Mouse (Mus musculus): ENCODE measurements around the gene Immp2l. TPM values are rescaled to one million over a fixed set of nuclear protein-coding genes. Genes with fewer than 3 reads are reported as not detected.
A peak's percentile ranks its signal among the peaks of the same experiment; 100 is the strongest.

The Immp2l gene
- total RNA-seq, 2 experiments from 2014 or later, result 7.3 to 9.7 TPM

- DNase-seq, result no peak
These were observed 412.5 kb downstream of the Immp2l start for GRCm38 (mm10) chr12:41436206-41436985.

- peak; percentile 14 for DNase-seq
These were observed 414.6 kb downstream of the Immp2l start for GRCm38 (mm10) chr12:41438446-41438845.

DNA sequence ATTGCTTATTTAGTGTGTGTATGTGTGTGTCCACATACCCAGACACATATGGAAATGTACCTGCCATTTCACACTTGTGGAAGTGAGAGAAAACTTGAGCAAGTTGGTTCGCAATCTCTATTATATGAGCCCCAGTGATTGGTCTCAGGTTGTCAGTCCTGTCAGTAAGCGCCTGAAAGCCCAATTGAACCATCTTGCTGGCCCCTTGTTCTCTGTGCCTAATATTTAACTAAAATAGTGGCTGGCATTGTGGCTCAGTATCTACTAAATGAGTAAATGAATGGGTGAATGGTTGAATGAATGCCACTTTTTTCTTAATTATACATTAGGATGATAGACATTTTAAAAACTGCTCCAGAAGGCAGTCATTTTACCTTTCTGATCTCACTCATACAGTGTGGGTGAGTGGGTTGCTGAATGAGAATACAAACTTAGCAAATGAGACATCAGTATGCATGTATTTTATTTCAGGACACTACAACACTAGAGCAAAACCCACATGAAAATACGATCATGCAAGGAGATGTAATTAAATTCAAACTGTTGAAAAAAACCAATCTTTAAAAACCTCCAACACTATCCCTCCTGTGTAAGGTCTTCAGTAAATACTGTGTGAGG lies 444.6 kb downstream of the Immp2l start:
- no peak for DNase-seq

DNA sequence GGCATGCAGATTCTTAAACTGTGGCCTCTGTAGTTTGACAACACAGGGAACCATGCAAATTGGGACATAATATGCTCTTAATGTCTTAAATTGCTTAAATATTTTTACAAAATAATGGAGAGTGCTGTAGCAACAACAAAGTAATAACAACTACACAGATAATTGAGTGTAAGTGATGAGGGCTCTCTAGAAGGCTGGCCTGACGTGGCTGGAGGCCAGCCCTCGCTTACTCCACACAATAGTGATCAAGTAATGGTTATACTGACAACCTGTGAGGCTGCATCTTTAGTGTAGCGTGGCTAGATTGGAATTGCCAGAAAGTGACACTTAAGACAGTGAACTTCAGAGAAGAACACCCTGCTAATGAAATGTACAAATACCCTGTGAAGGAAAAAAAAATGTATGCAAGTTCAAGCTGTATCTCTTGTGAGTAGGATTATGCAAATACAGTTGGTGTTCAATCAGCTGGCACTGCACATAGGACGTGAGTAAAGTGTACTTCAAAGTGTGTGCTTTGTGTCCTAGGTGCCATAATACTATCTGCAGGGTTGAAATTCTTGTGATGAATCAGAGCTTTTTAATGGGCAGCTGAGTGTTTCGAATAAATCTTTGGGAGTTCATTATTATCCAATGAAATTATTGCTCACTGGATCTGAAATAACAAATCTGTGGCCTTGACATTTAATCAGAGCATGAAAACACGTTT lies 445.4 kb downstream of the Immp2l start:
- no peak for DNase-seq

DNA sequence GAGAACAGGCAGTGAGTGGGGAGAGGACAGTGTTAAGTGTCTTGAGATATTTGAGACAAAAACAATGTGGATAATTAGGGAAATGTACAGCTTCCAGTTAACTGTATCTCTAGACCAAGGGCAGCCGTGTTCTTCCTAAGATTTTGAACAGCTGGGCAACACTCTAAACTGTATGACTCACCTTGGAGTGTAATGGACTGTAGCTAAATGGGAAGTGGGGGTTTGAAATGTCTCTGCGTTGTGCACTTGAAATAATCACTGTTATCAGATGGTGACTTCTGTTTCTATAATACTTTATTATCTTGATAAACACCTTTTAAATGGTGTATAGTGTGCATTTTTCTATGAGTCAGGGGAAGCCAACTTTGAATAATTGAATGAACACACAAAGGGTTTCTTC lies 457.6 kb downstream of the Immp2l start:
- no peak for DNase-seq

GRCm38 (mm10) chr12:41483091-41483592 lies 459.3 kb downstream of the Immp2l start:
- no peak for DNase-seq

DNA sequence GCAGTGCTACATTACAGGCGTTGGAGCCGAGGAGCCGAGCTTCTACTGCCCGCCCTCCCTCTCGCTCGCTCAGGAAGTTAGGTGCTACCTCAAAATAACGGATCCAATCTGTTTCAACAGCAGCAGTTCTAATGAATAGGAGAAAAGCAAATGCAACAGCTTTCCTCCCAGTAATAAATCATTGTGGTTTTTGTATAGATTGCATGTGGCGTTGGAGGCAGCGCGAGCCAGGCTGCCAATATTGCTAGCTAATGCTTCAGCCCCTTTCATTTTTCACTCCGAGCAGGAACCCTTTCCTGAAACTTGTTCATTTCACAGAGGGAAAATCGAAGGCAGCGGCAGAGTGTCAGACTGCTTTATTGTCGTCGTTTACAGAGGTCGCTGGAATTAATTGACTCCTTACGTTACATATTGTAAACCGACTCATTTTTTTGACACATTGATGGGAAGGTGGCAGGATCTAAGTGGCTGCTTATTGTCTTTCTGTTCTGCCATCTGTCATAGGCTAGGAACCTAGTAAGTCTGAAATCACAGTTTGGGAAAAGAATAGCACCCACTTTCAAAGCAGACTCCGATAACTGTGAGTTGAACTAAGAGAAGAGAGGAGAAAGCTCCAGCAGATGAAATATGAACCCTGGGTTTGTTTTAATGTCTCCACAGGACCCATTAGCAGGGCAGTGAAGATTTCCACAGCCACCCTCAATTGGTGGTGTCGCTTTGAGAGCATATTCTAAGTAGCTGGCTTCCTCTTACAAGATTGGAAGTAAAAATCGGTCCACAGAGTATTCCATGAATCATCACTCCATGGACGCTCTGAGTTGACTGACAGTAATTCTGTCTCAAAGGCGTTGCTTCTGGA lies 459.9 kb downstream of the Immp2l start:
- no peak for DNase-seq

DNA sequence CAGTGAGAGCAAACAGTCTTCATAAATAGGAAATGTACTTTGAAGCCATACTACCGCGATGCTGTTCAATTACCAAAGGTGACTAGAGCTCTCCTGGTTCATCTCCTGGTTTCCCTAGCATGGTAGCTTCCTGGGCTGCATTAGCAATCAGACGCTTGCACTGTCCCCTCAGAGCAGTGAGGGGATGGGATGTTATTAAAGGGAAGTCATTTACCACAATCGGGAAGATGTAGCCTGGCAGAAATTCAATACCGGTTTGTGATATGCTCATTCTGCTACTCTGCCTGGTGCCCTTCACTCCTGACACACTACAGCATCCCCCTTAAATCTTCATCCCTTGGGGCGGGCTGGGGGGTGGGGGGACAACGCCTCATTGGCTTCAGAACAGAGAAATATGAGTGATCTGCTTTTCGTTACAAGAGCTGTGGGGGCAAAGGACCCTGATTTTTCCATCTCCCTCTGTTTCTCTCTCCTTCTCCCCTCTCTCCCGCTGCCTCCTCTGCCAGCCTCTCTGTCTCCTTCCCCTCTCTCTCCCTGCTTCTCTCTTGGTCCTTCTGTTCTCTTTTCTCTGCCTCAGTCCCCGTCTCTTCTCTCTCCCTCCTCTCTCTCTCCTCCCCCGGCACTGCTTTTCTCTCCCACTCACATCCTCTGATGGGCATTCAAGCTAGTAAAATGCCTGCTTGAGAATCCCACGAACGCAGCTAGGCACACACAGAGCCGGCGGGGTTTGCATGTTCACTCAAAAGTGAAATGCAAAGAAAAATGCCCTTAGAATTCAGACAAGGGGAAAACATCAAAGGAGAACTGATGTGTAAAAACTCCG lies 461.0 kb downstream of the Immp2l start:
- no peak for DNase-seq

DNA sequence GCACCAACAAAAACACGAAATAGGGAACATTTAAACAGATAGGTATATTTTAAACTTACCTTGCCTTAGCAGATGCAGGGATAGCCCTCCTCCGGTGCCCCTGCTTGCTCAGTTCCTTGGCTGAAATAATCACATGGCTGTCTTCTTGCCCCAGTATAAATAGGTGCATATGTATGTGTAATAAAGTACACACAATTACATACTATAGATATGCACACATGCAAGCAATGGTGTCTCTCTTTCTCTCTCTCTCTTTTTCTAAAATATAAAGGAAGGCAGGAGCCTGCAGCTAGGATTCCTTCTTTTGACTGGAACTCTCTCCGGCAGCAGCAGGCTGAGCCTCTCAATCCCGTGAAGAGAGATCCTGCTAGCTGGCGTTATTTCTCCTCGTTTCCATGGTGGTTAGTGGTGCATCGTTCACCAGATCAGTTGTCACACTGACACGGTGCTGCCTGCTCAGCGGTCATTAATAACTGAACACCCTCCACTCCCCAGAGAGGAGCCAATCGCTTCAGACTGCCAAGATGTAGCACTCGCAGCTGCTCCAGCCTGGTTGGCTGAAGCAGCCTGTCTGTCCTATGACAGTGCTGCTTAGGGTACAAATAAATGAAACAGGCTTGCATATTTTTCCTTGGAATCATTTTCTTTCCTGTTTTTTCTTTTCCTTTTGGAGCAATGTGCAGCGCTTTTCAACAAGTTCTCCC lies 461.8 kb downstream of the Immp2l start:
- DNase-seq, result peak; percentile 59

DNA sequence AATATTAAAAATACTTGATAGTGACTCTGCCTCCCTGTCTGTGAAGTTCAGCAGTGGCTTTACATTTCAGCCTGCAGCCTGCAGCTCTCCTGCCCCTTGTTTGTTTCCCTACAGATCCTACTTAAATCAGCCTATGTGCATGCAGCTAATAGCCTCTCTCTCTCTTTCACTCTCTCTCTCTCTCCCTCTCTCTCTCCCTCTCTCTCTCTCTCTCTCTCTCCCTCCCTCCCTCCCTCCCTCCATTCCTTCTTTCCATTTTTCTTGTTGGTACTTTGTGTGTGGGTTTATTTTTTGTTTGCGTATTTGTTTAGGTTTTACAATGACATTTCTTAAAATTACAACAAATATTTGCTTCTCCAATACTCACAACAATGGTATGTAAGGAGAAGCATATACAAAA lies 462.4 kb downstream of the Immp2l start, which contains the start of gene Lrrn3:
Gene Lrrn3 (minus strand): TSS at position 101 of the 400 bp plus-strand sequence.
- no peak for DNase-seq

- DNase-seq, result no peak
These were observed 463.1 kb downstream of the Immp2l start for GRCm38 (mm10) chr12:41487005-41487404.

DNA sequence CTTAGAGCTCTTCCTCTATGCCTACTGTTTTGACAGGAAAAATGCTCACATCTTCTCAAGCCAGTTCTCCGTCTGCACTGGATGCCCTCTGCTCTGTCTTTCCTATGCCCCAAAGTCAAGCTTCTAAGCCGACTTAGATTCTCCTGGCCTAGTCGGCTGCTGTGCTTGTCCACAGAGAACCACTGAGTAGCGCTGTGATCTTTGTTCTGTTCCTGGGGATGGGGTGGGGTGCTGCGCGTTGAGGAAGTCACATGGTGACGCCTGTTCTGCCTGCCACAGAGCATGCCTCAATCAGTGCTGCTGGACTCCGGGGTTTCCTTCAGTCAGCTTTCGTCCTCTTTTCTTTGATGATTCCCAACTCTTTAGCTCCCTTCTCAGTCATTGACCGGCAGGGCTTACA lies 470.7 kb downstream of the Immp2l start:
- no peak for DNase-seq

DNA sequence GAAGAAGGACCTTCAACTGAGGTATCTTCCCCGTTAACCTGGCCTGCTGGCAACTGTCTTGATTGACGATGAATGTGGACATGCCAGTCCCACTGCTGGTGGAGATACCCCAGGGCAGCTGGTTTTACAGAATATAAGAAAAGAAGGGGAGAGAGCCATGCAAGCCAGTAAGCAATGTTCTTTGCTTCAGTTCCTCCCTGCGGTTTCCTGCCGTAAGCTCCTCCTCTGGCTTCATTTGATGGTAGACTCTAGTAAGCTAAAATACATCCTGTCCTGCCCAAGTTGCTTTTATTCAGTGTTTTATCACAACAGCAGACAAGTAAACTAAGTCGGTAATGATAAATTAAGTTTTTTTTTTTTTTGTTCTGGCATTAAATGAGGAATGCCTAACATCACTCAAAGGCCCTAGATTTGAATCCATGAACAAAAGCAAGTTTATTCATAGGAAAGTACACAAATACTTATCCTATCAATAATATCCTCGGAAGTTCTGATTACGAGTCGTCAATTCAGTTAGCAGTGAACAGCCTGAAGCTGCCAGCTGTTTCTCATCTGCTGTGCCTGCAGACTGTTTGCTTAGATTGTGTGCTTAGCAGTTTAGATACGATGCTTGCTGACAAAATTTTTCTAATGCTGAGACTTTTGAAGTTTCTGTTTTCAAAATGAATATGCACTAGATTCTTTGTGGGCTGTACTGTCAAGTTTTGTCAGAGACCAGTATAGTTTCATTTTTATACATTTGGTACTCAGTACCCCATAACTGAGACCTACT lies 476.3 kb downstream of the Immp2l start:
- no peak for DNase-seq

DNA sequence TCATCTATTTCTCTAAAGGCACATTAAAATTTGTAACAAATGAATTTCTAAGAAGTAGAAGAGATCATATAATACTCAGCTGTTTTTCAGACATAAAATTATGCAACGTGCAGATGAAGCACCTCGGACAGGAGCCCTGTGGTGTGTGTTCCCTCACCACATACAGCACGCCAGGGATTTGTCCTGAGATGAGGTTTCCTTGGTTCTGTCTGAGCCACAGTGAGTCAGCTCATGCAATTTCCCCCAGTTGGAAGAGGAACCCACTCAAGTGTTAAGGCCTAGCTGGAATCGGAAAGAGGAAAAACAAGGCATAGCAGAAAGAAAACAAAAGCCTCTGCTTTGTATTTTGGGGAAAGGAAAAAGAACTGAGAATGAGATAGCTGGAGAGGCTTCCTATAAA lies 484.7 kb downstream of the Immp2l start:
- no peak for DNase-seq

DNA sequence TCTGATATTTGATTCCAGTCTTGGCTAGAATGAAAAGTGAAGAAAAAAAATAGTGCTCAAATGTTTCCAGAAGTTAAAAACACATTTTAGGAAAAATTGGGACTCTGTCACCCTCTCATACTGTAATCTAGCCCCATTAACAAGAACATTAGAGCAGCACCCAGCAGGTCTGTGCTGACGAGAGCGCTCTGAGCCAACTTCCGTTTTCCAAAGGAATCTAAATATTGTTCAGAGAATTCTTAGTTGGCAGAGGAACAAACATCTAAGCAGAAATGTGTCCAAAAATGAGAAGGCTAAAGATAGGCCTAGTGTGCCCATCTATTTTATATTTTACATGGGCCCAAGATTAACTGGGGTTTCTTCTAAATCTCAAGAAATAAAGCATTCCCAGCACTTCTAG lies 486.7 kb downstream of the Immp2l start:
- DNase-seq, result no peak

GRCm38 (mm10) chr12:41518897-41519296 lies 495.0 kb downstream of the Immp2l start:
- no peak for DNase-seq

DNA sequence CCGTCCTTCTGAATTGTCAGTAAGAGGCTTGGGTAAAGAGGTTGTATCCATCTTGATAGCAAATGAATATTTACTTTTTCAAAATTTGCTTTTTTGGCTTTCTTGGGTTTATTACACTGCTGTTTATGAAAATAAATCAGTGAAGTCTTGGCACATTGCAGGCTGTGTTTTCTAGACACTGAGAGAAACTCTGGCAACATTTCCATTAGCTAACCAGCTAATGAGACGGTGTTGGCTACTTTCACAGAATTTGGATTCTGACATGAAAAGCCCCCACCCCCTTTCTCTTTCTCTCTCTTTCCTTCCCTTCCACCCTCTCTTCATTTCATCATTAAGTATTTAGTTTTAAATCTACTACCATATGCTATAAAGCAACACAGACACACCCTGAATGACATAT lies 496.4 kb downstream of the Immp2l start:
- DNase-seq, result no peak

DNA sequence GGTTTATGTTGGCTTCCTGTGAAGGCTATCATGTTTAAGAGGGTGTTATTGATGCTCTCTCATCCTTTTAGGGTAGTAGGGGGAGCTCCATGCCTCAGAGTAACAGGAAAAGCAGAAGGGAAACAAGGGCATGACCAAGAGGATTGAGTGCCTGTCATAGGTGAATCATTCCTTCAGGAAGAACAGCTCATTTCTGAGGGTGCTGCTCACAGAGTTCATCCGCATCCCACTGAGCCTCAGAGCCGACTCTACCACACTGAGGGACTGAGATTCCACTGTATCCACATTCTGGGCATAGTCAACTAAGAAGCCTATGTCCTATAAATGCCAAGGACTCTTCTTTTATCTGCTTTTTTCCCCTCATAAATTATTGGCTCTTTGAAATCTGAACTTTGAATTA lies 497.8 kb downstream of the Immp2l start:
- no peak for DNase-seq

- no peak for DNase-seq
These were observed 502.8 kb downstream of the Immp2l start for GRCm38 (mm10) chr12:41526688-41527087.

DNA sequence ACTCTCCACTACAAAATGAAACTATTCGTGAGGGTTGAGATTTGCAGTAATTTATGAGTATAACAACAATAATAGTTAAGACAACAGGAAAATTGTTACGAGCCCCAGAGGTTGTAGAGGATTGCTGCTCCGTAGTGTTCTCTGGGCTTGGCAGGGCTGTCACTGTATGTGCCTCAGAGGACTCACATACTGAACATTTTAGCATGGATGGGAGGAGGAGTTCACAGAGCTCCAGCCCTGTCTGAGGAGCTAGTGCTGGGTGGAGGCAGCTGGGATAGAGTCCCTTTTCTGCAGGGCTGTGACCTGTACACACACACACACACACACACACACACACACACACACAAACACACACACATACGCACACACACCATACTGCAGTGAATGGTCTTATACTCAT lies 504.5 kb downstream of the Immp2l start:
- DNase-seq, result no peak
